Mouse (Mus musculus): ENCODE data around the gene Slc12a8.

Slc12a8 gene

GRCm38 (mm10) chr16:33672643-33673042, 155.5 kb downstream of the Slc12a8 start:
- no peak for DNase-seq (ENCODE audit: inconsistent age in 2 of 2, low spot score in 1 of 2)

- DNase-seq (ENCODE audit: inconsistent age in 2 of 2, low spot score in 1 of 2), result peak; percentile 56 to 86
Observed at GRCm38 (mm10) chr16:33673530-33674109, 156.5 kb downstream of the Slc12a8 start.

GRCm38 (mm10) chr16:33675151-33675847, 158.2 kb downstream of the Slc12a8 start:
- no peak for DNase-seq (ENCODE audit: inconsistent age in 2 of 2, low spot score in 1 of 2)

GRCm38 (mm10) chr16:33675848-33676184, 158.7 kb downstream of the Slc12a8 start:
- DNase-seq (ENCODE audit: inconsistent age in 2 of 2, low spot score in 1 of 2), result peak in 1 of 2 experiments; percentile 58

DNA sequence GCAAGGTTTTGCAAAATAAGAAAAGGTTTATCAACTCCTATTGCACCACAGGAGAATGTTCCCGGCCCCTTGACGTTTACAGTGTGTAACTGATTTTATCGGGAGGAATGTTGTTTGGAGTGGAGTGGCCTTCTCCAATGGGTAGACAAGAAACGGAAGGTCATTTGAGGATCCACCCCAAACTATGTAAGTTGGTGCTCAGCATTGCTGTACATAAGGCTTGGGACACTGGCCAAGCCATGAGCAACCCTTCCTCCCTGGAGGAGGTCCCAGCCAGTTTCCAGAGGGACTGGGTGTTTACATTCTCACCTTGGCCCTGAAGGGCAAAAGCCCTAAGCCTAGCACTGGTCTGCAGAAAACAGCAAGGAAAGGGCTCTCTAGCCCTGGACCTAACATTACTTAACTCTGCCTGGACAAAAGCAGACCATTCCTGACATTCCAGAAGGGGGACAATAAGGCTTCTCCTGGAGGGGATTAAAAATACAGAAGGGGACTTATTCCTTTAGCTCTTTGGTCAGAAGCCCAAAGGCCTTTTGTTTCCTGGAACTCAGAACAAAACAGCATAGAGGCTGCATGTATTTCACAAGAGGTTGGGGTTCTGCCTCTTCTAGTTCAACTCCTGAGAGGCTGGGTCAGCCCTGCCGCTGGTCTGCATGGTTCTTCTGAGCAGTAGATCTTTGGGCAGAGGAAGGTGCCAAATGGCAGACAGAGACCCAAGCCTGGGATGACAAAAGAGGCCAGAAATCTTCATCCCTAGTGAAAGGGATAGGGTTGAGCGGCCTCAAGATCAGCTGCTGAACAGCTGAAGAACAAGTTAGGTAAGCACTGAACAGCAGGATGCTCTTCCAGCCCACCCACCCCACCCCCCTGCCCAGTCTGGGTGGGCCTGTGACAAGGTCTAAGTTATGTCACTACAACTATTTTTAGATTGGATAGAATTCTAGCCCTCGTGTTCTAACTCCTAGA, 159.5 kb downstream of the Slc12a8 start:
- DNase-seq (ENCODE audit: inconsistent age in 2 of 2, low spot score in 1 of 2), result peak; percentile 33 to 69

- no peak for DNase-seq (ENCODE audit: inconsistent age in 2 of 2, low spot score in 1 of 2)
Observed at GRCm38 (mm10) chr16:33677313-33677690, 160.2 kb downstream of the Slc12a8 start.

- DNase-seq (ENCODE audit: inconsistent age in 2 of 2, low spot score in 1 of 2), result peak in 1 of 2 experiments; percentile 66
Observed at GRCm38 (mm10) chr16:33677901-33678300, 160.8 kb downstream of the Slc12a8 start.

DNA sequence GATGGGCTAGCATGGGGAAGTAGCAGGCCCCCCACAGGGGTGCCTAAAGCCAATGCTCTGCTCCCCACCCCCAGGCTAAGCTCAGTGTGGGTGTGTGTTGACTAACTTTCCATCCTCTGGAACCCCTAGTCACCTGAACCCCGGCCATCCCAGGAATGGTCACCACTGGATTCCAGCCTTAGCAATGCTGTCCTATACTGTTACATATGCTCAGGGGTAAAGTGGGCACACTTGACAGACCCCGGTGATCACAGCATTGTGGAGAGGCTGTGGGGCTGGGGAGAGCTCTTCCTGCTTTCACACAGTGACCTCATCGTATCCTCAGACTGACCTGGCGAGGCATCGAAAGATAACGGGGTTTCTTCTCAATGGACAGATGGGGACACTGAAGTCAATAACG, 163.1 kb downstream of the Slc12a8 start:
- no peak for DNase-seq (ENCODE audit: inconsistent age in 2 of 2, low spot score in 1 of 2)

- DNase-seq (ENCODE audit: inconsistent age in 2 of 2, low spot score in 1 of 2), result peak in 1 of 2 experiments; percentile 18
Observed at GRCm38 (mm10) chr16:33680816-33681215, 163.7 kb downstream of the Slc12a8 start.

DNA sequence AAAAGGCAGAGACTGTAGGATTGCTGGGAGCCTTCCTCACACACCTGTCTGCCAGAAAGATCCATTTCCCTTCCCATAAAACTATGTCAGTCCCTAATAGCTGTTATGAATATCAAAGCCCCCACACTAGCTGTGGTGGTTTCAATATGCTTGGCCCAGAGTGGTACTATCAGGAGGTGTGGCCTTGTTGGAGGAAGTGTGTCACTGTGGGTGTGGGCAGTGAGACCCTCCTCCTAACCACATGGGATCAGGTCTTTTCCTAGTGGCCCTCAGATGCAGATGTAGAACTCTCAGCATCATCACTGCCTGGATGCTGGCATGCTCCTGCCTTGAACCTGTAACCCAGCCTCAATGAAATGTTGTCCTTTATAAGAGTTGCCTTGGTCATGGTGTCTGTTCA, 164.5 kb downstream of the Slc12a8 start:
- no peak for DNase-seq (ENCODE audit: inconsistent age in 2 of 2, low spot score in 1 of 2)

- DNase-seq (ENCODE audit: inconsistent age in 2 of 2, low spot score in 1 of 2), result no peak
Observed at GRCm38 (mm10) chr16:33682651-33683050, 165.5 kb downstream of the Slc12a8 start.

DNA sequence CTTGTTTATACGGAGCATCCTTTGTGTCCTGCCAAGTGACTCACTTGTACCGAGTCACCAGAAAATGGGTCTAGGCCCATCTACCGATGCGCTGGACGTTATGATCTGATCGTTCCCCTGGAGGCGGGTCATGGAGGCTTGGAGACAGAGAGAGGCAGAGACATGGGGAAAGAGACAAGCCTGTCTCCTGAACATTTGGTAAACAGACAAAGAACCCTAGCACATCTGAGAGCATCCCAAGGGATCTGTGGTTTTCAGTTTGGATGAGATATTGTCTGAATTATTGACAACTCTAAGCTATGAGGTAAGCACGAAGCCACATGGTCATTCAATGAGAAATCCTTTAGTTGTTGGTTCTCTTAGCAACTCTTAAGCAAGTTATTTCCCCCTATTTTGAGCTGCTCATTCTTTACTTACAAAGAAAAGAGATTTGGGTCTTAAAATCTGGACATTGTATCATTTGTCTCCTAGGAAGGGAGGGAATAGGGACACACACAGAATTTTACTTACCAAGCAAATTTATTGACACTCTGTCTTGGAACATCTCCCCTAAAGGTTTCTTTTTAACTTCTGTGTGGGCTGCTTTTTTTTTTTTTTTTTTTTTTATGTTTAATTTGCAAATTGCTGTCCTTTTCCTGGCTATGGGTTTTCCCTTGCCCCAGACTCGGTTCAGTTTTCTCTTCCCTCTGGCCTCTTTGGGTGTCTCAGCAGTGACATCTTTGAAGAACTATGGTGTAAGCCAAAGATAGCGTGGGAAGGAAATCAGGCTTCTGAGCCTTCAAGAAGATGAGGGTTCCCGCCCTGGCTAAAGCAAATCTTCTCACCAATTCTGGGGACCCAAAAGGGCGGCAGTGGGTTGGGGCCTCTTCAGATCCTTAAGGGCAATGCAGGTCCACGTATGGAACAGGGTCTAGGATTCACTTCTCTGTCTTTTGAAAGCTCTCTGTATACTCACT, 166.4 kb downstream of the Slc12a8 start:
- peak in 1 of 2 experiments; percentile 57 for DNase-seq (ENCODE audit: inconsistent age in 2 of 2, low spot score in 1 of 2)

- DNase-seq (ENCODE audit: inconsistent age in 2 of 2, low spot score in 1 of 2), result peak; percentile 87 to 93
Observed at GRCm38 (mm10) chr16:33684162-33684702, 167.1 kb downstream of the Slc12a8 start, which contains the start of gene Heg1. Heg1 (plus strand) TSS chr16:33684370.

DNA sequence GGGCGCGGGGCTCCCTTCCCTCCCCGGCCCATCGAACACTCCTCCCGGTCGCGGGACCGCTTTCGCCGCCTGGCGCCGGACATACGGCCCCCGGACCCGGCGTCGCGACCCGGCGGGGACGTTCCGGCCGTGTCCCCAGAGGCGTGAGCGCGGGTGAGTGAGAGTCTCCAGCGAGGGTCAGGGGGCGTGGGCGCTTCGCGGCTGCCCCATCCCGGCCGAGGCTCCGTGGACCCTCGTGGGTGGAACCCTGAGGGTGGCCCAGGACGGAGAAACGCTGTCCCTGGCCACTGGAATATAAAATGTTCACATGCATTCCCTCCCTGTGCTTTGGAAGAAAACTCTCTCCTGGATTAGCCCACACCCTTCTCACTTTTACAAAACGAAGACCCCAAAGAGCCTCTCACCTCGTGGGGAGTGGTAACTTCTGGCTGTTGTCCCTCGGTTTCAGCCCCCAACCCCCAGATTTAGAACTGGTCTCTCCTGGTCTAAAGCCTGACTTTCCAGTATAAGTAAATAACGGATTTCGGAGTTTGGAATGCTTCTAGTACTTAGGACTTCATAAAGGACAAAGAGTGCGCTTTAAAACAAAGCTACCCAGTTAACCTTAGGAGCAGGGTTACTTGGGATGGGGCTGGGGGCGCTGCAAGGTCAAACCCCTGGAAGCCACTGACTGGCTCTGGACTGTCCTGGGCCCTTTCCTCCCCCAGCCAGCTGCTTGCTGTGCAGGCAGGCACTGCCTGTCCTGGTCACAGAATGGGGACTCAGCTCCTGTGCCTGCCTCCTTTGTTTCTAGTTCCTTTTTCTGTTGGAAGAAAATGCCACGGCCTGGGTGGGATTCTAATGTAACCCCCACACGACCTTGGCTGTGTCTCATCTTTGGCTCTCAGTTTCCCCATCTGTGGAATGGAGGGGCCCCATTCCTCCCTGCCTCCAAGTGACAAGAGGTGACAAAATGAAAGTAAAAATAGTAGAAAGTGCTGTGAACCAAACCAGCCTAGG, 167.9 kb downstream of the Slc12a8 start:
- DNase-seq (ENCODE audit: inconsistent age in 2 of 2, low spot score in 1 of 2), result peak; percentile 49 to 87

GRCm38 (mm10) chr16:33686056-33686455, 168.9 kb downstream of the Slc12a8 start:
- no peak for DNase-seq (ENCODE audit: inconsistent age in 2 of 2, low spot score in 1 of 2)

GRCm38 (mm10) chr16:33687724-33688123, 170.6 kb downstream of the Slc12a8 start:
- no peak for DNase-seq (ENCODE audit: inconsistent age in 2 of 2, low spot score in 1 of 2)

GRCm38 (mm10) chr16:33690975-33691747, 174.0 kb downstream of the Slc12a8 start:
- no peak for DNase-seq (ENCODE audit: inconsistent age in 2 of 2, low spot score in 1 of 2)

DNA sequence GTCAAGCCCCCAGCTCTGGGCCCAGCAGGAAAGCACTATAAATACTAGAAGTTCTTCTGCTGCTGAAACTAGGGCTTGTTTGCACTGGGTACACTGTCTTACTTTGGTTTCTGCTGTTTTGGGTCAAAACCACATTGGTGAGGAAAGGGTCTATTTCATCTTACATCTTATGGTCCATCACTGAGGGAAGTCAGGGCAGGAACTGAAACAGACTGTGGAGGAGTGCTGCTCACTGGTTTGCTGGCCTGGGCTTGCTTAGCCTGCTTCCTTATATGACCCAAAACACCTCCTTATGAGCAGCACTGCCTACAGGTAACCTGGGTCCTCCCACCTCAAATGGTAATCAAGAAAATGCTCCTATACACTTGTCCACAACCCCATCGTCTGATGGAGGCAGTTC, 176.4 kb downstream of the Slc12a8 start:
- no peak for DNase-seq (ENCODE audit: inconsistent age in 2 of 2, low spot score in 1 of 2)
